Mouse (Mus musculus) heart, embryonic 16.5 days (tissue): ENCODE data around the gene Synm. TPM values are rescaled to one million over a fixed set of nuclear protein-coding genes. Genes with fewer than 3 reads are reported as not detected.

Source experiments
- ATAC-seq: fragments of 200-750 bp; cut with Nextera tagmentation; replicated peaks from 2 replicates; pipeline ENCODE4 v1.8.0; 2017; ENCODE audit warnings: moderate number of reproducible peaks; ENCODE audit not compliant: insufficient read depth, low FRiP score; ENCODE audit errors: extremely low read depth
- H3K27ac ChIP-seq: fragments of 300-500 bp; sonication (generic); 2 replicates; pipeline ENCODE4 v1.5.1; 2014; ENCODE audit warnings: mild to moderate bottlenecking, low read length, control low read depth, moderate library complexity
- H3K27me3 ChIP-seq: fragments of 300-500 bp; sonication (generic); 2 replicates; pipeline ENCODE4 v1.6.1; 2014; ENCODE audit warnings: low read length, mixed read lengths; ENCODE audit not compliant: control insufficient read depth, insufficient read depth
- H3K36me3 ChIP-seq: fragments of 300-500 bp; sonication (generic); 2 replicates; pipeline ENCODE4 v1.6.1; 2014; ENCODE audit not compliant: control insufficient read depth, insufficient read depth
- H3K4me1 ChIP-seq: fragments of 300-500 bp; sonication (generic); 2 replicates; pipeline ENCODE4 v1.6.1; 2014; ENCODE audit warnings: low read length, mixed read lengths; ENCODE audit not compliant: control insufficient read depth, insufficient read depth
- H3K4me2 ChIP-seq: fragments of 300-500 bp; sonication (generic); 2 replicates; pipeline ENCODE4 v1.6.1; 2014; ENCODE audit warnings: low read depth, mild to moderate bottlenecking, control low read depth, low read length
- H3K4me3 ChIP-seq: fragments of 300-500 bp; sonication (generic); 2 replicates; pipeline ENCODE4 v1.5.1; 2014; ENCODE audit warnings: mild to moderate bottlenecking, control low read depth, low read length
- H3K9ac ChIP-seq: fragments of 300-500 bp; sonication (generic); 2 replicates; pipeline ENCODE4 v1.6.1; 2014; ENCODE audit warnings: low read length, control low read depth
- H3K9me3 ChIP-seq: fragments of 300-500 bp; sonication (generic); replicated peaks from 2 replicates; pipeline ENCODE4 v1.6.1; 2016; ENCODE audit warnings: low read length; ENCODE audit not compliant: control insufficient read depth
- WGBS: fragments of 180-500 bp; shearing (Covaris S2); extraction: QIAGEN DNeasy Blood & Tissue Kit; methylation state at CpG from one replicate; pipeline ENCODE4 v1.1.7; 2014; 5-methylcytosine and 5-hydroxymethylcytosine counted together
- polyA plus RNA-seq: library from polyadenylated mRNA; unstranded; fragments of >200 nt; fragmentation: Nextera tagmentation; extraction: Ambion mirVana; gene quantifications from 2 replicates; pipeline ENCODE4 v1.2.1, GENCODE M21; 2015

The Synm gene
- polyA plus RNA-seq, 1 experiment from 2014 or later, result 3.8 TPM

- no peak for ATAC-seq
- WGBS, result 76% methylated on average over 10 of the region's 10 CpGs
- peaks cover 42% of the 10 kb centered on the region for H3K4me1 ChIP-seq
- H3K4me3 ChIP-seq, result no peak overlapping the region
- H3K27me3 ChIP-seq, result no peaks in the 10 kb centered on the region
- no peak overlapping the region for H3K4me2 ChIP-seq
- no peak overlapping the region for H3K27ac ChIP-seq
- H3K9me3 ChIP-seq, result peaks cover 4% of the 10 kb centered on the region; the same call in 1 of the 2 replicates
- peaks cover 12% of the 10 kb centered on the region for H3K36me3 ChIP-seq
- no peak overlapping the region for H3K9ac ChIP-seq
Measured at GRCm38 (mm10) chr7:67716925-67717324, 42.6 kb downstream of the Synm start.

GRCm38 (mm10) chr7:67716213-67716878 lies 43.2 kb downstream of the Synm start:
- Histone ChIP-seq H3K4me3 (no peak overlapping the region), H3K4me2 (no peak overlapping the region), H3K9me3 (peaks cover 4% of the 10 kb centered on the region; the same call in 1 of the 2 replicates), H3K9ac (no peak overlapping the region), H3K36me3 (peaks cover 16% of the 10 kb centered on the region), H3K4me1 (peaks cover 42% of the 10 kb centered on the region), H3K27me3 (no peaks in the 10 kb centered on the region), H3K27ac (no peak overlapping the region)
- ATAC-seq, result peak; percentile 7; the same call in 1 of the 2 replicates
- WGBS, result 69% methylated on average over 11 of the region's 11 CpGs

GRCm38 (mm10) chr7:67715176-67715575 lies 44.4 kb downstream of the Synm start:
- Histone ChIP-seq H3K9ac (no peak overlapping the region), H3K4me3 (no peak overlapping the region), H3K9me3 (peaks cover 4% of the 10 kb centered on the region; the same call in 1 of the 2 replicates), H3K27me3 (no peaks in the 10 kb centered on the region), H3K36me3 (peaks cover 16% of the 10 kb centered on the region), H3K27ac (peak overlapping the region; percentile 78), H3K4me2 (no peak overlapping the region), H3K4me1 (peaks cover 44% of the 10 kb centered on the region)
- no peak for ATAC-seq
- WGBS, result 67% methylated on average over 7 of the region's 7 CpGs

GRCm38 (mm10) chr7:67713820-67714510 lies 45.6 kb downstream of the Synm start:
- WGBS, result 43% methylated on average over 19 of the region's 19 CpGs
- H3K27me3 ChIP-seq, result no peaks in the 10 kb centered on the region
- H3K36me3 ChIP-seq, result peaks cover 21% of the 10 kb centered on the region
- peak overlapping the region; percentile 78 for H3K27ac ChIP-seq
- H3K4me1 ChIP-seq, result peaks cover 39% of the 10 kb centered on the region
- H3K4me3 ChIP-seq, result no peak overlapping the region
- ATAC-seq, result no peak; the same call in 1 of the 2 replicates
- H3K4me2 ChIP-seq, result peak overlapping the region; percentile 5; the same call in 1 of the 2 replicates
- H3K9ac ChIP-seq, result 0 out of 2 replicates have a peak overlapping the region, but pooled peaks have one; percentile 43
- H3K9me3 ChIP-seq, result peaks cover 4% of the 10 kb centered on the region; the same call in 1 of the 2 replicates

GRCm38 (mm10) chr7:67710216-67710615 lies 49.3 kb downstream of the Synm start:
- no peak overlapping the region for H3K27ac ChIP-seq
- H3K4me1 ChIP-seq, result peaks cover 23% of the 10 kb centered on the region
- no peak overlapping the region for H3K9ac ChIP-seq
- H3K36me3 ChIP-seq, result peaks cover 21% of the 10 kb centered on the region
- H3K9me3 ChIP-seq, result peaks cover 4% of the 10 kb centered on the region; the same call in 1 of the 2 replicates
- H3K27me3 ChIP-seq, result no peaks in the 10 kb centered on the region
- 34% methylated on average over 7 of the region's 7 CpGs for WGBS
- no peak overlapping the region for H3K4me2 ChIP-seq
- no peak overlapping the region for H3K4me3 ChIP-seq
- ATAC-seq, result no peak; the same call in 1 of the 2 replicates

- no peak for ATAC-seq
- Histone ChIP-seq H3K4me3 (no peak overlapping the region), H3K4me1 (peaks cover 8% of the 10 kb centered on the region), H3K36me3 (peaks cover 19% of the 10 kb centered on the region), H3K9ac (no peak overlapping the region), H3K27me3 (no peaks in the 10 kb centered on the region), H3K9me3 (peaks cover 4% of the 10 kb centered on the region; the same call in 1 of the 2 replicates), H3K4me2 (no peak overlapping the region), H3K27ac (no peak overlapping the region)
- 63% methylated on average over 6 of the region's 6 CpGs for WGBS
Measured at GRCm38 (mm10) chr7:67708160-67708559, 51.4 kb downstream of the Synm start.

- Histone ChIP-seq H3K4me1 (peaks cover 11% of the 10 kb centered on the region), H3K9ac (no peak overlapping the region), H3K4me2 (no peak overlapping the region), H3K27ac (peak overlapping the region; percentile 60), H3K36me3 (peaks cover 6% of the 10 kb centered on the region), H3K27me3 (no peaks in the 10 kb centered on the region), H3K4me3 (no peak overlapping the region), H3K9me3 (no peaks in the 10 kb centered on the region)
- peak; percentile 62 for ATAC-seq
- 44% methylated on average over 17 of the region's 17 CpGs for WGBS
Measured at GRCm38 (mm10) chr7:67701252-67701914, 58.2 kb downstream of the Synm start.

GRCm38 (mm10) chr7:67700846-67701245 lies 58.7 kb downstream of the Synm start:
- peak; percentile 32 for ATAC-seq
- Histone ChIP-seq H3K4me1 (peaks cover 11% of the 10 kb centered on the region), H3K36me3 (peaks cover 6% of the 10 kb centered on the region), H3K9me3 (no peaks in the 10 kb centered on the region), H3K4me3 (no peak overlapping the region), H3K9ac (no peak overlapping the region), H3K4me2 (no peak overlapping the region), H3K27ac (peak overlapping the region; percentile 60), H3K27me3 (no peaks in the 10 kb centered on the region)
